Mouse (Mus musculus): Measurements from ENCODE around the gene Rasal2.

- TF ChIP-seq POLR2A (IDR thresholded peaks at IDR 0.05; ENCODE audit: insufficient read depth, low read depth, low read length) (no peak), CTCF (IDR thresholded peaks at IDR 0.05) (no peak), EP300 (IDR thresholded peaks at IDR 0.05; ENCODE audit: insufficient read depth, low read depth, low read length) (no peak)
Observed at GRCm38 (mm10) chr1:157415771-157416170, 3.4 kb upstream of the Rasal2 start.

Measured in heart, adult 2 months (tissue).